Mouse (Mus musculus): ENCODE measurements at regions not wholly inside any gene's neighbourhood (a gene's known extent, or its start where the extent isn't known, plus 50 kb on each side); places are given as distances from the start of the nearest gene placed in this dataset.

- TF ChIP-seq CTCF (IDR thresholded peaks at IDR 0.05; ENCODE audit: low read depth) (no peak), EP300 (IDR thresholded peaks at IDR 0.05; ENCODE audit: low read depth) (no peak)
Measured at GRCm38 (mm10) chr2:93131236-93131635, 56.1 kb upstream of the Trp53i11 start.
